Mouse (Mus musculus): ENCODE results near the gene Ugt1a1.

DNA sequence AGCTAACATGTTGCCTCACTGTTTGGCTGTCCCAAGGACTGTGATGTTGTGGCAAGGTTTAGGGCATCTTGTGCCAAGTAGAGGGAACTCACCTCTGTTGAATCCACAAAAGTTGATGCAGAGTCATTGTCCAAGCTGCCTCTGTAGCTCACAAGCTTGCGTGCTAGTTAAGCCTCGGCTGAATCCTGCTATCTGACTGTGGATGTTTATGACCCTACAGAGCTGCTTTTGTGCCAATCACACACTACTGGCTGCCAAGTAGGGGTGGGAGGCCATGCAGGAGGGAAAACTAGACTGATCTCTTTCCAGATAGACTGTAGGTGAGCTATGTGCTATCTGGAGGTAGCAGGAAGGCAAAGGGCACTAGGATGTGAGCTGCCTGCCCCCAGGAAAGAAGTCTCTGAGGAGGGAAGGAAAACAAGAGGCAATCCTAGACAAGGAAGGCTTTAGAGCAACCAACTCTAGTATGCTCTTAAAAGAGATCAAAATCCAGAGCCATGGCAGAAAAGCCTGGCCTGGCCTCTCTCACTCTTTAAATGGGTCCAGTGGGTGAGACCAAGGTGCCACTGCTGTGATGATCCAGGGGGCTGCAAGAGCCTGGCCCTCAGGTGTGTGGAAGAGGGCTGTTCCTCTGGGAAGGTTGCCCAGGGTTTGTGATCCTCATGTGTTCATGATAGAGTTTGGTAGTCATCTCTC lies 2.2 kb downstream of the Ugt1a1 start:
- TF ChIP-seq CTCF (conservative IDR thresholded peaks at IDR 0.05; ENCODE audit: insufficient read depth, insufficient read length, low read depth, low read length) = no peak
- TF ChIP-seq POLR2A (IDR thresholded peaks at IDR 0.05; ENCODE audit: low read depth, low read length) = no peak
